Mouse (Mus musculus): ENCODE results near the gene Fgfr2. TPM values are rescaled to one million over a fixed set of nuclear protein-coding genes. Genes with fewer than 3 reads are reported as not detected.
A peak's percentile ranks its signal among the peaks of the same experiment; 100 is the strongest.

Gene Fgfr2
- polyA plus RNA-seq, 1 experiment from 2014 or later = 110 TPM

DNA sequence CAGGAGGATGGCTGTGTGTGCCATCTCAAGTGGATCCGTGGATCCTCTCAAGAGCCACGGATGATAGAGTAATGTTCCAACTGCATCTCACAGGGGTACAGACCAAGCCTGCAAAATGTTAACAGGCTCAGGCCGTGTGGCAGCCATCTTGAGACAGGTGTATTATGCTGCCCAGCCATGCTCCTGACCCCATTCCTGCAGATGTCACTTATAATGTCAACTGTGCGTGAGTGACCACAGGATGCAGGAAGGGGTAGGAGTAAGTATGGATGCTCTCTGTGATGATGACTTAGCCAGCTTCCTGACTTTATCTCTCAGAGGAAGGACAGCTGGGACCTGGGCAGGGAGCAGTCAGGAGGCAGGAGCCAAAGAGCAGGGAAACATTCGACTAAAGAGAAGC is 2459.1 kb downstream of the Fgfr2 start:
- H3K27ac ChIP-seq (ENCODE audit: low read length) = no peak overlapping the region
- no peaks in the 10 kb centered on the region for H3K27me3 ChIP-seq (replicated peaks; ENCODE audit: insufficient read depth, low read length)
- TF ChIP-seq CTCF (IDR thresholded peaks at IDR 0.05) (no peak), EP300 (IDR thresholded peaks at IDR 0.05) (no peak)
- no peak overlapping the region for H3K4me3 ChIP-seq (ENCODE audit: low read depth, low read length)
- DNase-seq (ENCODE audit: low spot score) (no peak), ATAC-seq (no peak)
- WGBS = 89% methylated on average over 5 of the region's 5 CpGs
- peaks cover 3% of the 10 kb centered on the region; the same call in 1 of the 2 replicates for H3K4me1 ChIP-seq (ENCODE audit: insufficient read depth, low read depth, low read length)
- H3K4me2 ChIP-seq (replicated peaks; ENCODE audit: low read depth, low read length) = no peak overlapping the region
- H3K9me3 ChIP-seq (ENCODE audit: low read length) = no peaks in the 10 kb centered on the region
- no peak overlapping the region for H3K9ac ChIP-seq (replicated peaks; ENCODE audit: low read depth)
- H3K36me3 ChIP-seq (ENCODE audit: insufficient read depth, low read length) = no peaks in the 10 kb centered on the region

DNA sequence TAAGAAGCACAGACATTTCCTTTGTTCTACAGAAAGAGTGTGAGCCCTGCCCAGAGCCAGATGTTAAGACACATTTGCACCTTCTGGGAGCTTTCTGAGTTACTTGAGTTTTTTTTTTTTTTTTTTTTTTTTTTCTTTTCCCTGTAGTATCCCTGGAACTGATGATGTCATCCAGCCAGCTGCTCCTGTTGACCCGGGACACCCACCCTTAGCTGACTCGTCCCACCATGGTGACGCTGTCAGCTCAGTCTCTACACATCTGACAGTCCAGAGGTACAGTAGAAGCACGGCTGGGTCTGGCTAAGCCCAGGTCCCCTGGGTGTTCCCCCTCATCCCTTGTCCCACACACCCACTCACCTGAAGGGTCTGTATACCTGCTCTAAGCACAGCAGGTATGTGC is 2460.3 kb downstream of the Fgfr2 start:
- Histone ChIP-seq H3K9ac (replicated peaks; ENCODE audit: low read depth) (no peak overlapping the region), H3K4me2 (replicated peaks; ENCODE audit: low read depth, low read length) (no peak overlapping the region), H3K27me3 (replicated peaks; ENCODE audit: insufficient read depth, low read length) (no peaks in the 10 kb centered on the region), H3K9me3 (ENCODE audit: low read length) (no peaks in the 10 kb centered on the region), H3K4me3 (ENCODE audit: low read depth, low read length) (no peak overlapping the region), H3K27ac (ENCODE audit: low read length) (no peak overlapping the region), H3K4me1 (ENCODE audit: insufficient read depth, low read depth, low read length) (no peaks in the 10 kb centered on the region), H3K36me3 (ENCODE audit: insufficient read depth, low read length) (no peaks in the 10 kb centered on the region)
- TF ChIP-seq CTCF (IDR thresholded peaks at IDR 0.05) (no peak), EP300 (IDR thresholded peaks at IDR 0.05) (no peak)
- 50% methylated on average over 4 of the region's 4 CpGs for WGBS
- ATAC-seq (no peak), DNase-seq (ENCODE audit: low spot score) (no peak)

DNA sequence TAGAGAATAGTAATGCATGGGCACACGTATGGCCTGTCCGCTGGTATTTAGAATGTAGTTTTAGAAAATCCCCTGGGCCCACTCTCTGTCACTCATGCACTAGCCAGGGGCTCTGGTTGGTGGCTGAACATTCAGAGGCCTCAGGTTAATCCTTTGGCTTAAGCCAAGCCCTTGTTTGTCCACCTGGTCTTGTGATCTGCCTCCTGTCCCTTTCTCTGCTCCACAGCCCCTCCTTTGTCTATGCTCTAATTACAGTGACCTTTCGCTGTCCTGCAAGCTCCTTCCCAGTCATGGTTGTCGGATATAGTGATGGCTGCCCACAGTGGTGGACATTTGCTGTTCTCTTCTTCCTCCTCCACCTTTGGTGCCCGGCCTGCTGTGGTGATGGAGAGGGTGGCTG is 2460.9 kb downstream of the Fgfr2 start:
- no peak overlapping the region for H3K4me3 ChIP-seq (ENCODE audit: low read depth, low read length)
- TF ChIP-seq EP300 (IDR thresholded peaks at IDR 0.05) (no peak), CTCF (IDR thresholded peaks at IDR 0.05) (no peak)
- H3K27me3 ChIP-seq (replicated peaks; ENCODE audit: insufficient read depth, low read length) = no peaks in the 10 kb centered on the region
- H3K36me3 ChIP-seq (ENCODE audit: insufficient read depth, low read length) = no peaks in the 10 kb centered on the region
- 79% methylated on average over 5 of the region's 5 CpGs for WGBS
- ATAC-seq = no peak
- no peak overlapping the region for H3K27ac ChIP-seq (ENCODE audit: low read length)
- no peaks in the 10 kb centered on the region for H3K9me3 ChIP-seq (ENCODE audit: low read length)
- H3K4me1 ChIP-seq (ENCODE audit: insufficient read depth, low read depth, low read length) = no peaks in the 10 kb centered on the region
- no peak for DNase-seq (ENCODE audit: low spot score)
- no peak overlapping the region for H3K9ac ChIP-seq (replicated peaks; ENCODE audit: low read depth)
- no peak overlapping the region for H3K4me2 ChIP-seq (replicated peaks; ENCODE audit: low read depth, low read length)

DNA sequence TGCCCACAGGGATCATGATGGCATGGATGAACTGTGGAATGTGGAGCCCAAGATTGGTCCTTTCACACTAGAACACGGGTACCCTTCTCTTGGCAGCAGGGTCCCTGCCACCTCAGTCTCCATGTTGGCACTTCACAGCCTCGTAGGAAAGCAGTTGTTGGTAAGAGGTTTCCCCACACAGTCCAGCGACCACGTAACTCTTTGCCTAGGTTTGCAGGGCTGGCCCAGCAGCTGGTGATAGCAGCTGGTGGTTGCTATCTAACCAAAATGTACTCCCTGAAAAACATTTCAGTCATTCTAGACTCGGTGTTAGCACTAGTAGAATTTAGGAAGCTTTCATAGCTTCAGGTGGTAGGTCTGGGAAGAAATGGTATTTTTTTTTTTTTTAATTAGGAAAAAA is 2464.0 kb downstream of the Fgfr2 start:
- TF ChIP-seq EP300 (IDR thresholded peaks at IDR 0.05) (no peak), CTCF (IDR thresholded peaks at IDR 0.05) (no peak)
- ATAC-seq (no peak), DNase-seq (ENCODE audit: low spot score) (no peak)
- H3K9me3 ChIP-seq (ENCODE audit: low read length) = no peaks in the 10 kb centered on the region
- no peaks in the 10 kb centered on the region for H3K36me3 ChIP-seq (ENCODE audit: insufficient read depth, low read length)
- no peak overlapping the region for H3K27ac ChIP-seq (ENCODE audit: low read length)
- no peak overlapping the region for H3K4me3 ChIP-seq (ENCODE audit: low read depth, low read length)
- H3K4me2 ChIP-seq (replicated peaks; ENCODE audit: low read depth, low read length) = no peak overlapping the region
- H3K9ac ChIP-seq (replicated peaks; ENCODE audit: low read depth) = no peak overlapping the region
- H3K27me3 ChIP-seq (replicated peaks; ENCODE audit: insufficient read depth, low read length) = no peaks in the 10 kb centered on the region
- 88% methylated on average over 5 of the region's 5 CpGs for whole genome bisulfite sequencing
- H3K4me1 ChIP-seq (ENCODE audit: insufficient read depth, low read depth, low read length) = peaks cover 12% of the 10 kb centered on the region; the same call in 1 of the 2 replicates

DNA sequence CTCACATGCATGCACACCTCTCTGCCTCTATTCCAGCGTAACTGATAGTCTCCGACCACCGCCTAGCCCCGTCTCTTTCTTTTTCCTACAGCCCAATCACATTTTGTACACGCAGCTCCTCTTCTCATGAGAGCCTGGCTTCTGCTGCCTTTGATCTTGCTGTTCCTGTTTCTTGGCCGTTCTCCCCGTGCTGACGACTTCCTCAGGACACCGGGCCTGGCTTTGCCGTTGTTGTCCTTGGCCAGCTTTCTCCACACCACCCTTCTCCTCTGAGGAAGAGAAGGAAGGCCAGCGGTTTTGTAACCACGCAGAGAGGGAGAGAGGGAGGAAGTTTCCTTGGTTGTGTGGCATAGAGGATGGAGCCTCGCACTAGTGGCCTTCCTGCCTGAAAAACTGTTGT is 2465.4 kb downstream of the Fgfr2 start:
- WGBS = 41% methylated on average over 13 of the region's 13 CpGs
- H3K4me3 ChIP-seq (ENCODE audit: low read depth, low read length) = no peak overlapping the region
- TF ChIP-seq CTCF (IDR thresholded peaks at IDR 0.05) (no peak), EP300 (IDR thresholded peaks at IDR 0.05) (no peak)
- no peak overlapping the region for H3K9ac ChIP-seq (replicated peaks; ENCODE audit: low read depth)
- no peak overlapping the region for H3K27ac ChIP-seq (ENCODE audit: low read length)
- H3K36me3 ChIP-seq (ENCODE audit: insufficient read depth, low read length) = no peaks in the 10 kb centered on the region
- peaks cover 15% of the 10 kb centered on the region; the same call in 1 of the 2 replicates for H3K4me1 ChIP-seq (ENCODE audit: insufficient read depth, low read depth, low read length)
- no peak overlapping the region for H3K4me2 ChIP-seq (replicated peaks; ENCODE audit: low read depth, low read length)
- ATAC-seq (peak; percentile 18), DNase-seq (ENCODE audit: low spot score) (no peak)
- no peaks in the 10 kb centered on the region for H3K9me3 ChIP-seq (ENCODE audit: low read length)
- H3K27me3 ChIP-seq (replicated peaks; ENCODE audit: insufficient read depth, low read length) = no peaks in the 10 kb centered on the region

DNA sequence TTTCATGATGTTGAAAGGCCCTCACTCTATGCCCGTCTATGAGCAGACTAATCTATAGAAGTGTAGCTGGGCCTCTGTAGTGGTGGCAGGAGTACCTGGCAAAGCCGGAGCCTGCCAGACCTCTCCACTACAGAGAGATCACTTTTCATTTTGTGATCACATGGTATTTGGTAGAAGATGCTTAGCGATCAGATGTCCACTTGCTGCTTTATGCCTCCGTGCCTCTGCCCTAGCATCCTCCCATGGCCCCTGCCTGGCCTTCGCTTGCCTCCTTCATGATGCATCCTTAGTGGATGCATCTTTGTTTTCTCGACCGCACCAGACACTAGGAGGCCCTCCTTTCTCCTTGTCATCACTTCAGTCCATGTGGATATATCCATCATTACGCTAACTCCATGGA is 2466.2 kb downstream of the Fgfr2 start:
- WGBS = 94% methylated on average over 8 of the region's 8 CpGs
- DNase-seq (ENCODE audit: low spot score) (no peak), ATAC-seq (no peak)
- no peak overlapping the region for H3K4me2 ChIP-seq (replicated peaks; ENCODE audit: low read depth, low read length)
- no peak overlapping the region for H3K27ac ChIP-seq (ENCODE audit: low read length)
- H3K36me3 ChIP-seq (ENCODE audit: insufficient read depth, low read length) = no peaks in the 10 kb centered on the region
- H3K4me1 ChIP-seq (ENCODE audit: insufficient read depth, low read depth, low read length) = peaks cover 15% of the 10 kb centered on the region; the same call in 1 of the 2 replicates
- H3K27me3 ChIP-seq (replicated peaks; ENCODE audit: insufficient read depth, low read length) = no peaks in the 10 kb centered on the region
- H3K9ac ChIP-seq (replicated peaks; ENCODE audit: low read depth) = no peak overlapping the region
- no peak overlapping the region for H3K4me3 ChIP-seq (ENCODE audit: low read depth, low read length)
- no peak for TF ChIP-seq EP300 (IDR thresholded peaks at IDR 0.05)
- no peak for TF ChIP-seq CTCF (IDR thresholded peaks at IDR 0.05)
- H3K9me3 ChIP-seq (ENCODE audit: low read length) = no peaks in the 10 kb centered on the region

DNA sequence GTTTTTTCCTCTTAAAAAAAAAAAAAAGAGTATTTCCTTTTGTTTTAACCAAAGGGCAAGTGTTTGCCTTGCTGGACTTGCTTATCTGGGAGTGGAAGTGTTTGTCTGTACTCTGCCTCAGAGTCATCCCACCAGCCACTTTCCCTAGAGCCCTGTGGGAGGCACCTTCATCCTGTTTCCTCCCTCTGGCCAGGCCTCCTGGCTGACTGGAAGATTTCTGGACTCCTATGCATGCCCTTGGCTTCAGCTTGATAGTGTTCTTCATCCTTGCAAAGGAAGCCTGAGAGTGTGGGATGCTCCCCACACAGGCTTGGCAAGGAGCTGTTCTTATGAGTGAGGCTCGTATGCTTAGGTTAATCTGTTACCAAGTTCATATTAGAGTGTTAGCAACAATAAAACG is 2468.6 kb downstream of the Fgfr2 start:
- Histone ChIP-seq H3K4me2 (replicated peaks; ENCODE audit: low read depth, low read length) (no peak overlapping the region), H3K36me3 (ENCODE audit: insufficient read depth, low read length) (no peaks in the 10 kb centered on the region), H3K9ac (replicated peaks; ENCODE audit: low read depth) (no peak overlapping the region), H3K4me3 (ENCODE audit: low read depth, low read length) (no peak overlapping the region), H3K4me1 (ENCODE audit: insufficient read depth, low read depth, low read length) (peaks cover 15% of the 10 kb centered on the region; the same call in 1 of the 2 replicates), H3K27me3 (replicated peaks; ENCODE audit: insufficient read depth, low read length) (no peaks in the 10 kb centered on the region), H3K9me3 (ENCODE audit: low read length) (no peaks in the 10 kb centered on the region), H3K27ac (ENCODE audit: low read length) (peak overlapping the region; percentile 14; the same call in 1 of the 2 replicates)
- DNase-seq (ENCODE audit: low spot score) (peak; percentile 46), ATAC-seq (peak; percentile 54)
- TF ChIP-seq EP300 (IDR thresholded peaks at IDR 0.05) (no peak), CTCF (IDR thresholded peaks at IDR 0.05) (0 out of 2 replicates have a peak, but pooled peaks have one; percentile 5)
- WGBS = 33% methylated on average over 2 of the region's 2 CpGs
